Mouse (Mus musculus) heart, embryonic 16.5 days (tissue): ENCODE results near the gene Mug2. TPM values are rescaled to one million over a fixed set of nuclear protein-coding genes. Genes with fewer than 3 reads are reported as not detected.
A peak's percentile ranks its signal among the peaks of the same experiment; 100 is the strongest.
"Not testable (repeated sequence)": the region's sequence is repeated elsewhere in the genome, so short reads cannot be mapped to it uniquely, and the experiment has no call there.

Source experiments
- ATAC-seq: fragments of 200-750 bp; cut with Nextera tagmentation; replicated peaks from 2 replicates; pipeline ENCODE4 v1.8.0; 2017; ENCODE audit warnings: moderate number of reproducible peaks; ENCODE audit not compliant: insufficient read depth, low FRiP score; ENCODE audit errors: extremely low read depth
- H3K27ac ChIP-seq: fragments of 300-500 bp; sonication (generic); 2 replicates; pipeline ENCODE4 v1.5.1; 2014; ENCODE audit warnings: mild to moderate bottlenecking, low read length, control low read depth, moderate library complexity
- H3K27me3 ChIP-seq: fragments of 300-500 bp; sonication (generic); 2 replicates; pipeline ENCODE4 v1.6.1; 2014; ENCODE audit warnings: low read length, mixed read lengths; ENCODE audit not compliant: control insufficient read depth, insufficient read depth
- H3K36me3 ChIP-seq: fragments of 300-500 bp; sonication (generic); 2 replicates; pipeline ENCODE4 v1.6.1; 2014; ENCODE audit not compliant: control insufficient read depth, insufficient read depth
- H3K4me1 ChIP-seq: fragments of 300-500 bp; sonication (generic); 2 replicates; pipeline ENCODE4 v1.6.1; 2014; ENCODE audit warnings: low read length, mixed read lengths; ENCODE audit not compliant: control insufficient read depth, insufficient read depth
- H3K4me2 ChIP-seq: fragments of 300-500 bp; sonication (generic); 2 replicates; pipeline ENCODE4 v1.6.1; 2014; ENCODE audit warnings: low read depth, mild to moderate bottlenecking, control low read depth, low read length
- H3K4me3 ChIP-seq: fragments of 300-500 bp; sonication (generic); 2 replicates; pipeline ENCODE4 v1.5.1; 2014; ENCODE audit warnings: mild to moderate bottlenecking, control low read depth, low read length
- H3K9ac ChIP-seq: fragments of 300-500 bp; sonication (generic); 2 replicates; pipeline ENCODE4 v1.6.1; 2014; ENCODE audit warnings: low read length, control low read depth
- H3K9me3 ChIP-seq: fragments of 300-500 bp; sonication (generic); replicated peaks from 2 replicates; pipeline ENCODE4 v1.6.1; 2016; ENCODE audit warnings: low read length; ENCODE audit not compliant: control insufficient read depth
- WGBS: fragments of 180-500 bp; shearing (Covaris S2); extraction: QIAGEN DNeasy Blood & Tissue Kit; methylation state at CpG from one replicate; pipeline ENCODE4 v1.1.7; 2014; 5-methylcytosine and 5-hydroxymethylcytosine counted together
- polyA plus RNA-seq: library from polyadenylated mRNA; unstranded; fragments of >200 nt; fragmentation: Nextera tagmentation; extraction: Ambion mirVana; gene quantifications from 2 replicates; pipeline ENCODE4 v1.2.1, GENCODE M21; 2015

The Mug2 gene
- not detected in 2 replicates for polyA plus RNA-seq

DNA sequence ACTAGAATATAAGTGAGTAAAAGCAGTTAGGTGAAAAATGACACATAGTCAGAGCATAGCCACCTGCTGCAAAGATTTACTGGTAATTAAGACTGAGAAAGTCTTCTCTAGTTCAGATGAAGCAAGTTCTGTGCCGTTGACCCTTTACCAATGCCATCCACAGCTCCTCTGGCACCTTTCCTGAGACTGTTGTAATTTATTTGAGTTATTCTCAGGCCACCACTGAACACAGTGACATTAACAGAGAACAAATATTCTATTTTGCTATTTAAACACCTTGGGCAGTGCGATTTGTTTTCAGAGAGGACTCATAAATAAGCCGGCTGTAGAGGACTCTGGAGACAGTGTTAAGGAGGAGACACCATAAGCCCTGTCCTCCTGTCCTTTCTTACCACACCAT, at the start of gene Mug2:
Gene Mug2 (plus strand): TSS at position 301 of the 400 bp plus-strand sequence.
- WGBS, result no CpG with 5 or more reads among the region's 3 CpGs
- H3K9ac ChIP-seq, H3K9me3 ChIP-seq, H3K27ac ChIP-seq, H3K27me3 ChIP-seq, H3K4me1 ChIP-seq, H3K36me3 ChIP-seq, ATAC-seq, H3K4me3 ChIP-seq, H3K4me2 ChIP-seq: not testable (repeated sequence)

DNA sequence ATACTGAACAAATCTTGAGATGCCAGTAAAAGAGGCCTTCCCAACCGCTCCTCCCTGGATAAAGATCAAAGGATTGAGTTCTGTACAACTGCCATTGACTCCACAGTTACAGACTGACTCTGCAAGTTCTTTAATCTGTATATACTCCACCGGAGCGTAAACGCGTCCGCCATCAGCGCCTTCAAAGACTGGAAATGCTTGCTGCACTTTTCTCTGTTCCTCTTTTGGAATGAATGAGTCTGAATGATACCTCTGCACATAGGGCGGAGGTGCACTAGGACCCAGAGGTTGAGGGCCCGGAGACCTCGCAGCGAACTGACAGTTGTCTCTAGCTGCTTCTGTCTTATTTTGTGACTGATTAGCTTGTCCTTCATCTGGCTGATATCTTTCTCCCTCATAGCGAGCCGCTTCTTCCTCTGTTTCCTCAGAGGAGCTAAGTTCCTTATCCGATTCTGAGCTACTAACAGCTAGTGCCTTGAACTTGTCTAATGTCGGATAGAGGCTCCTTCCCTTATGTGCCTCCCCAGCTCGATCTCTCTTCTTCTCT, 48.7 kb upstream of the Mug2 start:
- not testable (repeated sequence) for H3K36me3 ChIP-seq, H3K9me3 ChIP-seq, H3K4me3 ChIP-seq, H3K9ac ChIP-seq, H3K27me3 ChIP-seq, H3K4me2 ChIP-seq, H3K27ac ChIP-seq, H3K4me1 ChIP-seq, ATAC-seq
- WGBS, result 91% methylated on average over 16 of the region's 16 CpGs

DNA sequence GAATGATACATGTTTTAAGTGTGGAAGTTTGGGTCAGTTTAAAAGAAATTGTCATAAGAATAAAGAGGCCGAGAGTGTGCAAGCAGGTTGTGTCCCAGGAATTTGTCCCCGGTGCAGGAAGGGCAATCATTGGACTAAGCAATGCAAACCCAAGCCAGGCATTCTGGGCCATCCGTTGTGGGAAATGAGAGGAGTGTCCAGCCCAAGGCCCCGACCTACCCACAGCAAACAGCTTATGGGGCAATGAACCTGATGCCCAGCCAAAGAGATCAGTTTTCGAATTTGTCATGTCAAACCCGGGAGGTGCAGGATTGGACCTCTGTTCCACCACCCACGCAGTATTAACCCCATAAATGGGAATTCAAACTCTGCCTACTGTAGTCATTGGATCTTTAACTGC, 30.9 kb upstream of the Mug2 start:
- no peak overlapping the region for H3K27ac ChIP-seq
- no peak overlapping the region for H3K4me3 ChIP-seq
- H3K9ac ChIP-seq, result no peak overlapping the region
- no peak overlapping the region for H3K4me2 ChIP-seq
- no peaks in the 10 kb centered on the region for H3K27me3 ChIP-seq
- no peaks in the 10 kb centered on the region for H3K36me3 ChIP-seq
- no peak for ATAC-seq
- no peaks in the 10 kb centered on the region for H3K4me1 ChIP-seq
- WGBS, result 72% methylated on average over 7 of the region's 7 CpGs
- no peaks in the 10 kb centered on the region for H3K9me3 ChIP-seq

DNA sequence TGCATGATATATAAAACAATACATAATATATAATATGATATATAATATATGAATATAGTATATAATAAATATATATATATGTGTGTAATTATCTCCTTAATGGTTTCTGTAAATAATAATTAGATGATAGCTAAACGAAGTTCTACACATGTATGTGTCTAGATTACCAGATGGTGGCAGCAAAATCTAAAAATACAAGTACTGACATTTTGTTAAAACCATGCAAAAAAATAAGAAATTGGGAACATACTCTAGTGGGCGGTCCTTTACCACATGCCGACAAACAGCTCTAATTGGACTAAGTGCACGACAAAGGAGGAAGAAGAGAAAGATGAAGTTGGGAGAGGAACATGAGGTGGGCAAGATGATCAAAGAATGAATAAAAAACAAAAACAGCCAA, 94.3 kb downstream of the Mug2 start:
- 75% methylated on average over 4 of the region's 4 CpGs for WGBS

DNA sequence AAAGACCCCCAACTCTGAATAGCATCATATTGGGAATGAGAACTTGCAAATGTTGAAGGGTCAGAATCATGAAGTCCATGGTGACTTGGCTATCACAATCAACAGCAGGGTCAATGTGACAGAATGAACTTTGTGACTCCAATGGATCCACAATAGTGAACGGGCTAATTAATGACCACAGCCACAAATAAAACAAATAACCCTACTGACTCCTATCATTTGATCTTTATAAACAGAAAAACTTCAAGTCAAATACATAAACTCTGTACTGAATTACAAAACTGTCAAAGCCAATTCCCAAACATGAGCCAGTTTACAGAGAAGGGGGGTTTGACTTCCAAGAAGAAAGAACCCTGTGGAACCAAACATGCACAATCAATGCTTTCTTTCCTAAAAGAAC, 95.1 kb downstream of the Mug2 start:
- Histone ChIP-seq H3K36me3 (no peaks in the 10 kb centered on the region), H3K9ac (no peak overlapping the region), H3K4me2 (no peak overlapping the region), H3K4me1 (no peaks in the 10 kb centered on the region), H3K9me3 (peaks cover 5% of the 10 kb centered on the region; the same call in 1 of the 2 replicates), H3K4me3 (no peak overlapping the region), H3K27me3 (no peaks in the 10 kb centered on the region), H3K27ac (no peak overlapping the region)
- ATAC-seq, result no peak
- 65% methylated on average over 1 of the region's 1 CpGs for WGBS

More for the DNA sequence above, 94.3 kb downstream of the Mug2 start:
- no peaks in the 10 kb centered on the region for H3K4me1 ChIP-seq
- peaks cover 5% of the 10 kb centered on the region; the same call in 1 of the 2 replicates for H3K9me3 ChIP-seq
- no peak for ATAC-seq
- no peaks in the 10 kb centered on the region for H3K27me3 ChIP-seq
- H3K9ac ChIP-seq, result no peak overlapping the region
- H3K27ac ChIP-seq, result no peak overlapping the region
- H3K4me2 ChIP-seq, result no peak overlapping the region
- no peak overlapping the region for H3K4me3 ChIP-seq
- no peaks in the 10 kb centered on the region for H3K36me3 ChIP-seq

DNA sequence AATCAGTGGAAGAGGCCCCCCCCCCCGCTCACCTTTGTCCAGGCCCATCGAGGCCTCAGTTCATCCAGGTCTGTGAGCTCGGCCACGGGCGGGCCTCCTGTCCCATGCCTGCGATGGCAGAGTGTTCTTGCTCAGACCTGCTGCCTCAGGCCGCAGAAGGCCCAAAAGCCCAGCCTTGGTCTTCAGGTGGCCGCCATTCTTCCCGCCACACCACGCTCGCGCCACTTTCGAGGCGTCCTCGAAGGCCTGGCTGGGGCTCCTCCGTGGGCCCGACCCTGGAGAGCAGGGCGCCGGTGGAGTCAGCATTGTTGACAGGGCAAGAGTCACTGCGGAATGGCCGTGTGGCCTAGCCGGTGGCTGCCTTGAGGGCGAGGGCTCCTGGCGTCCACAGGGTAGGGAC, 110.4 kb downstream of the Mug2 start:
- 85% methylated on average over 24 of the region's 24 CpGs for WGBS

DNA sequence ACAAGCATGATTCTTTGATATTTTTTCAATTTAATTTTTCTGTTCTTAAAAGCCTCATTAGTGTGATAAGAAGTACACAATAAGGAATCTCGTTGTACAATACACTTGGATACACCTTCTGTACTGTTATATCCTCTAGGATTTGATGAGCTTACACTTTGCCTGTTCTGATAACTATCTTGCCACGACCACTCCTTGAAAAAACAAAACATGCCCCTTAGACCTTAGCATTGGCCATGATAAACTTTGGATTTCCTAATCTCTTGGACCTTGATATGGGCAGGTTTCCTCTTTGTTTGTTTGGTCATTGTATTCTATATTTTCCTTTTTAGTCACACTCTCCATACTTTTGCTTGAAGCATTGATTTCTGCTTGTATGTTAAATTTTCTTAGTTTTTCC, 123.0 kb downstream of the Mug2 start:
- Histone ChIP-seq H3K4me2 (no peak overlapping the region), H3K27ac (no peak overlapping the region), H3K36me3 (no peaks in the 10 kb centered on the region), H3K4me3 (no peak overlapping the region), H3K27me3 (no peaks in the 10 kb centered on the region), H3K9me3 (no peaks in the 10 kb centered on the region), H3K4me1 (no peaks in the 10 kb centered on the region), H3K9ac (no peak overlapping the region)
- ATAC-seq, result no peak
- 57% methylated on average over 2 of the region's 2 CpGs for WGBS

More for the DNA sequence above, 110.4 kb downstream of the Mug2 start:
- H3K4me3 ChIP-seq, result no peak overlapping the region
- H3K27ac ChIP-seq, result no peak overlapping the region
- H3K27me3 ChIP-seq, result no peaks in the 10 kb centered on the region
- no peaks in the 10 kb centered on the region for H3K4me1 ChIP-seq
- H3K9me3 ChIP-seq, result peaks cover 10% of the 10 kb centered on the region
- H3K36me3 ChIP-seq, result no peaks in the 10 kb centered on the region
- ATAC-seq, result peak; percentile 37; the same call in 1 of the 2 replicates
- H3K9ac ChIP-seq, result no peak overlapping the region
- H3K4me2 ChIP-seq, result no peak overlapping the region

Other genes starting within 250 kb of the Mug2 start
- gene Mug1, start 168.2 kb upstream of the Mug2 start, polyA plus RNA-seq, result 0.05 and 0.24 TPM in 2 replicates